Mouse (Mus musculus) ES-E14 (cell line): ENCODE measurements around the gene Tpm3.

Source experiments
- CHD2 ChIP-seq: IDR thresholded peaks from 2 replicates; pipeline ENCODE4 v1.6.1; 2014; ENCODE audit warnings: mild to moderate bottlenecking, low read depth, low read length, inconsistent platforms
- HCFC1 ChIP-seq: IDR thresholded peaks from 2 replicates; pipeline ENCODE4 v1.6.1; 2012; ENCODE audit warnings: low read length, inconsistent platforms, borderline replicate concordance; ENCODE audit not compliant: insufficient read depth
- MAFK ChIP-seq: IDR thresholded peaks from 2 replicates; pipeline ENCODE4 v1.6.1; 2014; ENCODE audit warnings: mild to moderate bottlenecking, low read depth, low read length, inconsistent platforms; ENCODE audit not compliant: insufficient read depth
- ZNF384 ChIP-seq: IDR thresholded peaks from 2 replicates; pipeline ENCODE4 v1.6.1; 2012; ENCODE audit warnings: low read depth, low read length, inconsistent platforms

DNA sequence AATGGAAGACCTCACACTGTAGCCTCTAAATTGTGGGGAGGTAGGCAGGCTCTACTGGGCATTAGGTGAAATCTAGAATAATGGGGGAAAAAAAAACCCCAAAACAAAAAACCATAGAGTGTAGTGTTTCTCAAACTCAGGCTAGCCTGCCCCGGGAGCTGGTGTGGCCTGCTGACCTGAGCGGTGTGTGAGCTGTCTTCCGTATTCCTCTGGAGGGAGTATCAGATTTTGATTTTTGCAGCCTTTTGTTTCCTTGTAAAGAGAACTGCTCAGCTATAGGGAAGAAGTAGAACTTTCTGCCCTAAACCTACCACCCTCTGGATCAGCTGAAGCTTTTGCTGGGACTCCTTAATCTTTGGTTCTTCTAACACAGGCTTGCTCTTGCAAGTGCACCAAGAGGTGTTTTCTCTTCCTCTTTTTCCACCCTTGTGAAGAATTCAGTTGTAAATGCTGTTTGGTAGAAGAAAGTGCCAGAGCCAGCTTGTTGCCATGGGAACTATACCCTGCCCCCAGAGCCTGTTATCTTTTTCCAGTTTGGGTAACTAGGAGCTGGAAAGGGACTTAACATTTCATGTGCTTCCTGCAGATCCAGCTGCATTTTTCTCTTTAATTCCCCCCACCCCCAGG is 11.4 kb downstream of the Tpm3 start:
- no peak for TF ChIP-seq ZNF384
- no peak for TF ChIP-seq MAFK
- TF ChIP-seq CHD2: no peak
- no peak for TF ChIP-seq HCFC1
